Mouse (Mus musculus) midbrain, embryonic 12.5 days (tissue): ENCODE results near the gene Decr2. TPM values are rescaled to one million over a fixed set of nuclear protein-coding genes. Genes with fewer than 3 reads are reported as not detected.

ENCODE experiments used
- polyA plus RNA-seq: library from polyadenylated mRNA; unstranded; fragments of >200 nt; fragmentation: Nextera tagmentation; extraction: Ambion mirVana; gene quantifications from 2 replicates; pipeline ENCODE4 v1.2.1, GENCODE M21; 2016

The Decr2 gene
- polyA plus RNA-seq, 1 experiment from 2014 or later: 27.7 TPM

Other genes with a start within 250 kb of the Decr2 start
- gene Gm20683, start 248.6 kb downstream of the Decr2 start, polyA plus RNA-seq: 2.5 and 3.7 TPM in 2 replicates
- gene Rhot2, start 245.5 kb downstream of the Decr2 start, polyA plus RNA-seq: 17.7 and 21.1 TPM in 2 replicates
- 38.1 and 38.5 TPM in 2 replicates for gene Wdr90, start 228.8 kb downstream of the Decr2 start, polyA plus RNA-seq
- gene Mcrip2, start 221.6 kb downstream of the Decr2 start, polyA plus RNA-seq: 6.8 and 8.5 TPM in 2 replicates
- gene Mettl26, start 215.3 kb downstream of the Decr2 start, polyA plus RNA-seq: 59.5 and 65.2 TPM in 2 replicates
- gene Wfikkn1, start 209.5 kb downstream of the Decr2 start, polyA plus RNA-seq: 0.52 and 0.60 TPM in 2 replicates
- gene Rab40c, start 170.6 kb downstream of the Decr2 start, polyA plus RNA-seq: 38.0 and 38.8 TPM in 2 replicates
- gene Pigq, start 145.4 kb downstream of the Decr2 start, polyA plus RNA-seq: 54.1 and 54.5 TPM in 2 replicates
- gene Nhlrc4, start 145.4 kb downstream of the Decr2 start, polyA plus RNA-seq: 0.26 and 0.61 TPM in 2 replicates
- gene A930017K11Rik, start 137.8 kb downstream of the Decr2 start, polyA plus RNA-seq: 0.13 and 0.14 TPM in 2 replicates
- 30.4 and 30.6 TPM in 2 replicates for gene Capn15, start 104.5 kb downstream of the Decr2 start, polyA plus RNA-seq
- gene Rab11fip3, start 20.8 kb downstream of the Decr2 start, polyA plus RNA-seq: 43.1 and 44.8 TPM in 2 replicates
- 48.0 and 50.7 TPM in 2 replicates for gene Nme4, start 5.3 kb upstream of the Decr2 start, polyA plus RNA-seq
- 2.1 and 2.9 TPM in 2 replicates for gene Tmem8, start 23.0 kb upstream of the Decr2 start, polyA plus RNA-seq
- 194 and 210 TPM in 2 replicates for gene Mrpl28, start 33.2 kb upstream of the Decr2 start, polyA plus RNA-seq
- gene Axin1, start 48.4 kb upstream of the Decr2 start, polyA plus RNA-seq: 17.6 and 18.2 TPM in 2 replicates
- 0.13 and 0.27 TPM in 2 replicates for gene Pdia2, start 108.8 kb upstream of the Decr2 start, polyA plus RNA-seq
- 0.34 and 1.5 TPM in 2 replicates for gene Rgs11, start 112.6 kb upstream of the Decr2 start, polyA plus RNA-seq
- 5.8 and 7.3 TPM in 2 replicates for gene Arhgdig, start 117.4 kb upstream of the Decr2 start, polyA plus RNA-seq
- 25.5 and 29.5 TPM in 2 replicates for gene Fam234a, start 153.9 kb upstream of the Decr2 start, polyA plus RNA-seq
- gene Luc7l, start 162.6 kb upstream of the Decr2 start, polyA plus RNA-seq: 140 and 145 TPM in 2 replicates